Mouse (Mus musculus) adrenal gland, adult (tissue): ENCODE data around the gene Abhd16a.
A peak's percentile ranks its signal among the peaks of the same experiment; 100 is the strongest.

Experiments
- DNase-seq, 2 experiments: peaks; one replicate each; pipeline ENCODE4 v3.0.0; 2022 to 2023; ENCODE audit warnings: low spot score in 1 of 2; ENCODE audit not compliant: inconsistent age in 2 of 2

Abhd16a gene

DNA sequence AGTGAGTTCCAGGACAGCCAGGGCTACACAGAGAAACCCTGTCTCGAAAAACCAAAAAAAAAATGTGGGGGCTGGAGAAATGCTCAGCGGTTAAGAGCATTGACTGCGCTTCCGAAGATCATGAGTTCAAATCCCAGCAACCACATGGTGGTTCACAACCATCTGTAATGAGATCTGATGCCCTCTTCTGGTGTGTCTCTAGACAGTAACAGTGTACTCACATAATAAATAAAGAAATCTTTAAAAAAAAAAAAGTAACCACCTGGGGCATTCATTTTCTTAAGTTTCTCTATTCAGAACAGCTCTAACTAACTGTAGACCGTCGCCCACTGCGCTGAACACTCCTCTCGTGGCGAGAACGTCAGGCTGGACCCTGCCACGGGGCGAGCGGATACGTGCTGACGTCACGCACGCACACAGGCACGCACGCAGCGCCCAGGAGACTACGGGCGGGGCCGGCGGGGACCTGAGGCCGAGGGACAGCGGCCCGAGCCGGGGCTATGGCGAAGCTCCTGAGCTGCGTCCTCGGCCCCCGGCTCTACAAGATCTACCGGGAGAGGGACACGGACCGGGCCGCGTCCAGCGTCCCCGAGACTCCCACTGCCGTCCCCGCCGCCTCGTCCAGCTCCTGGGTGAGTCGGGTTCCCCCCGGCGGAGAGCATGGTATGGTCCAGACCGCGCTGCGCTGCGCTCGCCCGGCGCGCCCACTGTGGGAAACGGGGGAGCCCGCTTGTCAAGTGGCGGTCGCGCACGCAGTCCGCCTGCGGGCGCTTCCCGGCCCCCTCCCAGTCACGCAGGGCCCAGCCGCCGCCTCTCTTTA lies at the start of gene Abhd16a:
Abhd16a (plus strand) TSS at position 439 of the 820 bp plus-strand sequence.
- peak; percentile 95 to 98 for DNase-seq

DNA sequence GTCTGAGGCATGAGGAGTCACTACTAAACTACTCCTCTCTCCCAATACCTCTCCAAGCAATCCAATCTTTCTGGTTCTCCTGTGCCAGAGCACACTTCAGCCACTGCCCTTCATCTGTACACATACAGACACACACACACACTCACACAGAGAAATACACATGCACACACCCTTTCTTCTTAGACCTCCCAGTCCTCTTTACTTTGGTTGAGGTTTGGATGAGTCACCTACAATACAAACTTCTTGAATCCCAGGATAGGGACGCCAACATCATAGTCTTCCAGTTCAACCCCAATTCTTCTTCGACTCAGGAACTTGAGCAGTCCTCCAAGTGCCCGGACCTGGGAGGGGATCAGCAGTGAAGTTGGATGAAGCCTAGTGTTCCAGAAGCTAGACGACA lies 45.3 kb upstream of the Abhd16a start:
- DNase-seq: no peak

DNA sequence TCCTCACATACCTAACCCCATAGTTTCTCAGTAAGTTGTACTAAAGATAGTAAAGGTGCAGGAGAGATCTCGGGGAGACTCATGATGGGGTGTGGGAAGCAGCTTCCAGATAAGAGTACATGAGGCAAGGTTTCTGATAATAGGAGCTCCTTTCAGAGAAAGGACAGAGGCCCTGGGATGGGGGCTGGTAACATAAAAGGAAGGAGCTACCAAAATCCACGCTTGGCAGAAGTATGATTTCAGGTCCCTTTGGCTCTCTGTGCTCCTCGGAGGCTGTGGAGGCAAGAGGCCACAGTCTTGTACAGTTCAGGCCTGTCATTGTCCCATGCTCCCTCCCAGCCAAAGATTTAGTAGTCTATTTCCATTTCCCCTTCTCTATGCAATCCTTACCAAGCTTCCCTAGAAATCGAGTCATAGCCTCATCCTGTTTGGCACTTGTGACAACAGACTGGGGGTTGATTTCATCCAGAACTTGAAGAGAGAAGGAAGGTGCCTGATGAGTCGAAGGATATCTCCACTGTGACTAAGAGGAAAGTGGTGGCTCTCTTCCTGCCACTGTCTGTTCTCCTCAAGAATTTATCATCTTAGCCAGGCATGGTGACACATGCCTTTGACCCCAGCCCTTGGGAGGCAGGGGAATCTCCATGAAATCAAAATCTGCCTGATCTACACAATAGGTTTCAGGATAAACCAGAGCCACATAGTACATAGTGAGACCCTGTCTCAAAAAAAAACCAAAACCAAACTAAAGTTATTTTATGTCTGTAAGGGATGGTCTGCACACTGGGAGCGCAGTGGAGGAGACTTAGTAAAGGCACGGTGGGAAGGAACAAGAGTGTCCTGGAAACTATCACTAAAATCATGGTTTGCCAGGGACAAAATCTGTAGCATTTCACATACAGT lies 43.9 kb upstream of the Abhd16a start:
- no peak for DNase-seq

DNA sequence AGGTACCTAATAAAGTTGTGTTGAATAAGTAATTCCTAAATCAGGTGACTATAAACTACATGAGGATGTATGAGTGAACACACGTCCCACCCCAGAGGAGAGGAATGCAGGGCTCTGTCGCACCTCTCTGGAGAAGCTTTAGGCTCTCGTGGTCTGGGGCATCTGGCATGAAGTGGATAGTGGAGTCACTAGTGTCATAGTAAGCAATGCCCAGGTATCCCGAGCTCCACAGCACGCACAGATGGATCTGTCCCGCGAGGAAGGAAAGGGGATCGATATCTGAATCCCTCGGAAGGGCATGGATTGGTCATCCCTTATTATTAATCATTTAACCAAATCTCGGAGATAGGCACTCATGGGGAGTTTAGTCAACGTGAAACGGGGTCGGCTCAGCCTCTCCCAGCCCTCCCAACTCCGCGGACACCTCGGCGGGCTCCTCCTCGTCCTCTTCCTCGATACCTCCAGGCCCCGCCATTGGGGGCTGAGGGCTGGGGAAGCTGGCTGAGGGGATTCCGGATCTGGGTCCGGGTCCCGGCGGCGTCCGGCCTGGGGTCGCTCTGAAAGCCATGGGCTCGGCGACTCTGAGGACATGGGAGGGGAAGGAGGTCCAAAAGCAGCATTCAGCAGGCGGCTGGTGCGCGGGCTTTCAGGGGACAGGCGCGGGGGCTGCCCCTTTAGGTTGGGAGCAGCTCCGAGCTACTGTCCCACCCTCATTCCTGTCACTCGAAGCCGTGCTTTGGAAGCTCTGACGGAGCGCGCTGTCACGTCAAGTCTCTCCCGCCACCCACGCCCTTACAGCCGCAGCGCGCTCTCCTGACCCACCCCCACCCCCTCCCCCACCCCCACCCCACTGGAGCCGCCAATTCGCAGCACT lies 43.0 kb upstream of the Abhd16a start:
- DNase-seq: peak in 1 of 2 experiments; percentile 23

DNA sequence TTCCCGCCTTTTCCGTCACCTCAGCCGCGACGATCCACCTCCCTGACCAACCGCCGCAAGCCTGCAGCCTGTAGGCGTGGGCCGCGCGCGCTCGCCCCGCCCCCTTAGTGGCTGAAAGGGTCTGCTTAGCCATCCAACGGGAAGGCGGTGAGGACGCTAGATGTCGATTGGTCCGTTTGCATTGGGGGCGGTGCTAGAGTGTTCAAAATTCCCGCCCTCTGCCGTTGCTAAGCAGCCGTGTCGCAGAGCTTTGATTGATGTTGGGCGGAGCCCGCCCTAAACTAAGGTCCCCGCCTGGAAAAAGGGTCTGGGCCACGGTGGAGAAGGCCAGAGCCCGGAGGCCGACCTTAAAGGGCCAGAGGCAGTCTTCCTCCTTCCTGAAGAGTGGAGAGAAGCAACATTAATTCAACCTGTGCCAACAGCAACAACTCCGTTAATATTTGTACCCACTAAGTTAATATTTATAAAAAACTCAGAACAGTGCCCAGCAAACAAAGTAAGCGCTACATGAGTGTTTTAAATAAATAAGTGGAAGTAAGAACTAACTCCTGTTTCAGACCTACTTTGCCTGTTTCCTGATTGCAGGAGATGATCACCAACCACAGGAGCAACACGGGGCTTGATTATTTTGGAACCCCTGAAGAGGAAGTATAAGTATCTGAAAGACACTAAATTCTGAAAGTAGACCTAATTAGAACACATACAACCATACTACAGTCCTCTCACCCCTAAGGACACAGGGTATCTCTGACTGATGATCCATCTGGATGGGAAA lies 42.2 kb upstream of the Abhd16a start, which contains the start of gene Msh5:
Msh5 (minus strand) TSS at position 65 of the 775 bp plus-strand sequence.
- peak; percentile 98 to 99 for DNase-seq

DNA sequence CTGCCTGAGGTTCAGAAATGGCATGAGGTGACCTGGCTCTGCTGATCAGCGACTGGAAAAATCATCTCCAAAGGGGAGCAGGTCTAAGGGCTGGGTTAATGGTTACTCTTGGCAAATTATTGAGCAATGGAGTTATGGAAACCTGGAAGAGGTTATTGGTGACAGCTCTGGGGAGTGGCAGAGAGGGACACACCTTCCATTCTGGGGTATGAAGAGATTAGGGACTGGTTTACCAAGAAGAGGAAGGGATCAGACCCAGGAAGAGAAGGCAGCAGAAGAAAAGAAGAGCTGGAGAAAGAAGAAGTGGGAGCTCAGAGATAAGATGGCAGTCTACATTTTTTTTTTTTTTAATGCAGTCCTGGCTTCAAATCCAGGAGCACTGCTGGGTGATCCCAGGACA lies 41.4 kb upstream of the Abhd16a start:
- no peak for DNase-seq

DNA sequence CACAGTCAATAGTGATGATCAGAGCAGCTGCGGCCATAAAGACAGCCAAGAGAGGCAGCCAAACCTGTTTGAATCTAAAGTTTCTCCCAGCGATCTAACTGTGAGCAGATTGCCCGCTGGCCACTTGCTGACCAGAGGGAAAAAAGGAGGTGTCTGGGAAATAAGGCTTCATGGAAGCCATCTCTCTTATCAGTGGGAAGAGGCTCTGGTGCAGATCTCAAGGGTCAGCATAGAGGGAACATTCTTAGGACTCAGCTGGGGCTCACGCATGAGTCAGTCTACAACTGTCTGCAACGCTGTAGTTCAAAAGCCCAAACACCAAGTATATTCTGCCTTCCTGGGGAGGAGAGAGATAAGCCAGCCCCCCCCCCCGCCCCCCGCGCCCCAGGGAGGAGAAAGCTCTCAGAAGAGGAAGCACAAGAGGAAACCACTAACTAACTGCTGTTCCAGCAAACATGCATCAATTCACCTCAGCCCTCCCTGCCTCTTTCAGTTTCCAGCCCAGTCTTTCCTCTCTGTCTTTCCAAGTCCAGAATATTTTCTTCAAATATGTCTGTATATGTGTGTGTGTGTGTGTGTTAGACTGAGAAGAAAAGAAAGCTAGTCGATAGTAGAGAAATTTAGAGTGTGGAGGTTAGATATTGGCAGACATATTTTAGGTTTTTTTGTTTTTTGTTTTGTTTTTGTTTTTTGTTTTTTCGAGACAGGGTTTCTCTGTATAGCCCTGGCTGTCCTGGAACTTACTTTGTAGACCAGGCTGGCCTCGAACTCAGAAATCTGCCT lies 40.7 kb upstream of the Abhd16a start:
- peak in 1 of 2 experiments; percentile 44 for DNase-seq

DNA sequence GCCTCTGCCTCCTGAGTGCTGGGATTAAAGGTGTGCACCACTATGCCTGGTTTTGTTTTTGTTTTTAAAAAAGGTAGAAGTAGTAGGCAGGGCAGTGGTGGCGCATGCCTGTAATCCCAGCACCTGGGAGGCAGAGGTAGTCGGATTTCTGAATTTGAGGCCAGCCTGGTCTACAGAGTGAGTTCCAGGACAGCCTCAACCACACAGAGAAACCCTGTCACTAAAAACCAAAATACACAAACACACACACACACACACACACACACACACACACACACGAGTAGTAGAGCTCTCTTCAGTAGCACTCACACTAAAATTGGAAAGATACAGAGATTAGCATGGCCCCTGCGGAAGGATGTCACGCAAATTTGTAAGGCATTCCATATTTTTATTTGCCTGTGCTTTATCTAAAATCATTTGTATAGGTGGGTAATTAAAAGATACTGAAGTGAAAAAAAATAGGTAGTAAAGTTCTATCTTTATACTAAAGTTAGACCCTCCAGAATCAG lies 40.1 kb upstream of the Abhd16a start:
- no peak for DNase-seq

DNA sequence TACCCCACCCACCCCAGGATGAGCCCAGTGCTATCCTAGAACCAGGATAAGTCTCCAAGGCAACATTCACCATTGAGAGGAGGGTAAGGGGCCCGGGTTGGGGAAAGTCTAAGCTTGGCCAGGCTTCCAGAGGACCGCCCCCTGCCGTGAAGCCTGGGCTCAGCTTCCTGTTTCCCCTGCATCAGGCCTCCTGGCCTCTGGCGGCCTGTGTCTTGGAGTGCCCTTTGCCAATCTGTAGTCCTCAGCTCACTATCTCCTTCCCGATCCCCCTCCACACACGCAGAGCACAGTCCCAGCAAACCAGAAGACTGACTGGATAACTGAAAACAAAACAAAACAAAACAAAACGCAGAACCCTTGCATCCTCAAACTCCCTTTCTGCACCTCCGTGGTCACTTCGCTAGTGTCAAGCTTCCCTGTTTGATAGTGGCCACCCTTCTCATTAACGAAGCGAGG lies 39.5 kb upstream of the Abhd16a start, which contains the start of gene Clic1:
Clic1 (plus strand) TSS at position 406 of the 456 bp plus-strand sequence.
- DNase-seq: peak; percentile 58 to 73

DNA sequence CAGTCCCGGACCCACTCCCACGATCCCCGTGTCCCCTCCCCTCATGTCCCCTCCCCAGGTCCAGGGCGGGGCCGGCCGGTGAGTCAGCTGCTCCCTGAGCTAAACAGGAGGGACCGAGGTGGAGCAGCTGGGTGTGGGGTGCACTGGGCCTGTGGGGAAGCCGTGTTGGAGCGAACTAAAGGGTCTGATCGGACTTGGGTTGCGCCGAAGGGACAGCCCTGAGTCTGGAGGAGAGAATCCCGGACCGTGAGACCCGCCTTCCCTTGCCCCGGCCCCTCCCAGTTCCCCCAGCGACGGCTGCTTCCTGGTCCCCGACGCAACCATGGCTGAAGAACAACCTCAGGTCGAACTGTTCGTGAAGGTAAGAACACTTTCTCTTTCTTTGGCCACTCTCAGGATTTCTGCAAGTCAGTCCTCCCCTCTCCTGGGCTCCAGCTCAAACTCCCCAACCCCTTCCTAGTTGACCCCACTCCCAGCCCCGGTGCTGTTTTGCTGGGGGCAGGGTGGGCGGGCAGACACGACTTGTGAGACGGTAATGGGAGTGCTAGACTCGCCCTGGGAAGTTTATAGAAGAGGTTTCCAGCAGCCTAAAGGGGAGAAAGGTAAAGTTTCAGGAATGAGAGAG lies 38.8 kb upstream of the Abhd16a start:
- peak; percentile 84 to 93 for DNase-seq

DNA sequence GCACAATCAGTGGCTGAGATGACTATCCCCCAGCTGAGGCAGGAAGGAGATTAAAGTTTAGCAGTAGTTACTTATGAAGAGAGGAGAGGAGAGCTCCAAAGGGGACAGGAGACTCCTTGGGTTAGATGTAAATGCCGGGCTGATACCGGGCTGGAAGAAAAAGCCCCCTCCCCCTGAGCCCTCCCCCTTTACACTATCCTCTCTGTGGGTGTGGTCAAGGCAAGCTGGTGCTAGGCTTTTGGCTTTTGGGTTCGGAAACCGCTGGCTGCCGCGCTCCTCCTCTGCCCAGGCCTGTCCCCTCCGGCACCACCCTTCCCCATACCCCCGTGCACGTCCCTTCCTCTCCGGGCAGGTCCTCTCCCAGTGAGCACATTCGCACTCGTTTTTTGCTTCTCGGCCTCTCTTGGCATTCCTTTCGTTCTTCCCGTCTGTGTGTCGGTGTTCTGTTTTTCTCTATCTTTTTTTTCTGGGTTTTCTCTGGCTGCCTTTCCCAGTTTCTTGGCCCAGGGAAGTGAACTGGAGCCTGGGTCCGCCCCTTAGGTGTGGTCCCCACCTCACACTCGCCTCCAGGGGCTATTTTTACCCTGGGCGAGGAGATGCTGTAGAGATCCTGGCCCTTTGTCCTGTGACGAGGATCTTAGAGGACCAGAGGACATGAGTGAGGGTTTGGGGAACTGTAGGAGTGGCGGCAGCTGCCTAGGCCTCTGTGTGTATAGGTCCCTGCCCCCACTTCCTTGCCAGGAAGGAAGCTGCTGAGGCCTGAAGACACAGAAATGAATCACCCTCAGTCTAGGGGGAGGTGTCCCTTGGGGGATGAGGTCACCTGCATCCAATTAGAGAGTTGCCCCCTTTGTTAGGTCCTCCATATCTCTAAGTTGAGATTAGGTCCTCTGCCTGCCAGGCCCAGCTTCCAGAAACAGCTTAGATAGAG lies 37.6 kb upstream of the Abhd16a start:
- peak; percentile 86 to 91 for DNase-seq

DNA sequence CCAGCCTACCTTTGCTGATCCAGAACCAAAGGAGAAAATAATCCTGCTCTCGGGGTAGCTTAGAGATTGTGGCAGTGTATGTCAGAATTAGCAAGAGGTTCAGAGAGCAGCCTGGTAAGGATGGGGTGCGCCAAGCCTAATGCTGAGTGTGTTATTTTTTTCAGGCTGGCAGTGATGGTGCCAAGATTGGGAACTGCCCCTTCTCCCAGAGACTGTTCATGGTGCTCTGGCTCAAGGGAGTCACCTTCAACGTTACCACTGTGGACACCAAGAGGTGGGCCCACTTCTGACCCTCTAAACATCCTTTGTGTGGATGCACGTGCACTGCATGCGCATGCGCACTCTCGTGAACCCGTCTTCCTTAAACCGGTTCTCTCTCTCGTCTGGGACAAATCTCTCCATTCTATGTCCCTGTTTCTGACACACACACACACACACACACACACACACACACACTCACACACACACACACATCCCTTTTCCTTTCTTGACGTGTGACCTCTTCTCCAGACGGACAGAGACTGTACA lies 36.7 kb upstream of the Abhd16a start:
- no peak for DNase-seq

DNA sequence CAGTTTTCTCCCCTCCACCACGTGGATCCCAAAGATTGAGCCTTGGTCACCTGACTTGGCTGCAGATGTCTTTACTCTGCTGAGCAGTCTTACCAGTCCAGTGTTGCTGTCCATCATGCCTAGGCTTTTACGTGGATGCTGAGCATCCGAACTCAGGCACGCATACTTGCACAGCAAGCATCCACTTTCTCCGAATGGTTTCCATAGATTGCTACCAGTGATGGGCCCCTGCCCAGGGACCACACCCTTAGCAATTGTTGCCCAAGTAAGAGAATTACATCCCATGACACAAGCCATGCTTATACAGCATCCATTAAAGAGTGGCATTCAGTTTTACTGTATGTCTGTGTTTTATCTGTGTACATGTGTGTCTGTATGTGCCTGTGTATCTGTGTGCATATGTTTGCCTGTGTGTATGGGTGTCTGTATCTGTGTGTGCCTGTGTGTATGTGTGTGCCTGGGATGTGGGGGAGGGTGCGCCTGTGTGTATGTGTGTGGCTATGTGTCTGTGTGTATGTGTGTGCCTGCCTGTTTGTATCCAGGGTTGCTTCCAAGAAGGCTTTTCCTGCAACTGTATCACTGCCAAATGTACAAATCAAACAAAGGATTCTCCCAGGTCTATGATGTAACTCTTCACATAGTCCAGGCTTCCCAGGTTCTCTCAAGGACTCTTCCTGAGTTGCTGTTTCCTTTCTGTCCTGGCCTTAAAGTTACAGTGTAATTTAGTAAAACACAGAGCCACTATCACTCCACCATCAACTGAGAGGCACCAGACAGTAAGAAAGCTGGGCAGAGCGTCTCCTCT lies 33.2 kb upstream of the Abhd16a start:
- DNase-seq: no peak

DNA sequence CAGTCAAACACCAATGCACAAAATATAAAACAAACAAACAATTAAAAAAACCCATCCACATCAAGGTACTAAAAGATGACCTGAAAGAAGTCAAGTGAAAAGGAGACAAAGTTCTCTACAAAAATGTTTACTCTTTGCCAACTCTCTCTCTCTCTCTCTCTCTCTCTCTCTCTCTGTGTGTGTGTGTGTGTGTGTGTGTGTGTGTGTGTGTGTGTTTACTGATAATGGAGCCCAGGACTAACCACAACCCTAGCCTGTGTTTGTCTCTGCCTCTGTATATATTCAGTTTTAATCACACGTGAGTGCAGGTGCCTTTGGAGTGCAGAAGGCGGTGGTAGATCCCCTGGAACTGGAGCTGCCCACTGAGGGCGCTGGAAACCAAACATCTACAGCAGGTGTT lies 32.0 kb upstream of the Abhd16a start:
- DNase-seq: no peak

DNA sequence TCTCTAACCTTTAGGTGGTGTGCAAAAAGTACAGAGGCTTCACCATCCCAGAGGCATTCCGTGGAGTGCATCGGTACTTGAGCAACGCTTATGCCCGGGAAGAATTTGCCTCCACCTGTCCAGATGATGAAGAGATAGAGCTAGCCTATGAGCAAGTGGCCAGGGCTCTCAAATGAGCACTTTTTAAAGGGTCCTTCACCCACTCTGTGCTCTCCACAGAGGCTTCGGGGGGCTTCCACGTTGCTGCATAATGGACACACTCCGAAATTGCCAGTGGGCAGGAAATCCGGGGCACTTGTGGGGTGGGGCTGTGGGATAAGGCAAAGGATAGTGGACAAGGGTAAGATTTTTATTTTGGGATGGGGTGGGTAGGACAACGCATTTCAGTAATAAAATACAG lies 30.7 kb upstream of the Abhd16a start:
- no peak for DNase-seq
